In genomic region chr12:40016648-40017460, GRCm38 (mm10) we compare ENCODE assay signal across 8 mouse cellular contexts. TPM values are rescaled to one million over a fixed set of nuclear protein-coding genes. Genes with fewer than 3 reads are reported as not detected.
A peak's percentile ranks its signal among the peaks of the same experiment; 100 is the strongest.
DNase-seq lines count a peak whose midpoint lies in the region; ATAC-seq and TF ChIP-seq lines count a peak whose summit lies in the region.

No protein-coding gene starts in this region.

- H3K9ac ChIP-seq in embryonic facial prominence, embryonic 12.5 days, result peak overlapping the region; percentile 36; the same call in 1 of the 2 replicates
- H3K9ac ChIP-seq in intestine, postnatal 0 days (ENCODE audit: low read depth, low read length), result peak overlapping the region; percentile 43
- peak overlapping the region; percentile 46 for H3K9ac ChIP-seq in liver, embryonic 16.5 days (ENCODE audit: low read depth, low read length)

- no peaks in the 10 kb centered on the region for H3K27me3 ChIP-seq in embryonic facial prominence, embryonic 12.5 days
- H3K27me3 ChIP-seq in intestine, postnatal 0 days (replicated peaks; ENCODE audit: control insufficient read depth, insufficient read depth, low read length), result no peaks in the 10 kb centered on the region
- no peaks in the 10 kb centered on the region for H3K27me3 ChIP-seq in liver, embryonic 16.5 days (ENCODE audit: control insufficient read depth, insufficient read depth, low read depth, low read length)

- H3K4me3 ChIP-seq in embryonic facial prominence, embryonic 12.5 days, result peak overlapping the region; percentile 23
- peak overlapping the region; percentile 26 for H3K4me3 ChIP-seq in intestine, postnatal 0 days (ENCODE audit: low read depth, low read length)
- H3K4me3 ChIP-seq in liver, embryonic 16.5 days (ENCODE audit: low read depth, low read length), result peak overlapping the region; percentile 29

- TF ChIP-seq CTCF in intestine, postnatal 0 days (IDR thresholded peaks at IDR 0.05; ENCODE audit: low read depth), result no peak

- peaks cover 4% of the 10 kb centered on the region; the same call in 1 of the 2 replicates for H3K4me1 ChIP-seq in embryonic facial prominence, embryonic 12.5 days
- no peaks in the 10 kb centered on the region for H3K4me1 ChIP-seq in intestine, postnatal 0 days (replicated peaks; ENCODE audit: control insufficient read depth, insufficient read depth, low read length)
- H3K4me1 ChIP-seq in liver, embryonic 16.5 days (ENCODE audit: control insufficient read depth, low read depth, low read length), result peaks cover 12% of the 10 kb centered on the region

- no peaks in the 10 kb centered on the region for H3K36me3 ChIP-seq in embryonic facial prominence, embryonic 12.5 days
- H3K36me3 ChIP-seq in intestine, postnatal 0 days (ENCODE audit: control insufficient read depth, insufficient read depth), result no peaks in the 10 kb centered on the region
- H3K36me3 ChIP-seq in liver, embryonic 16.5 days (ENCODE audit: control insufficient read depth, insufficient read depth), result no peaks in the 10 kb centered on the region

- no peak overlapping the region for H3K27ac ChIP-seq in embryonic facial prominence, embryonic 12.5 days
- H3K27ac ChIP-seq in intestine, postnatal 0 days (ENCODE audit: low read depth, low read length), result peak overlapping the region; percentile 82
- peak overlapping the region; percentile 57 for H3K27ac ChIP-seq in liver, embryonic 16.5 days (ENCODE audit: low read length)

- no peak for ATAC-seq in embryonic facial prominence, embryonic 12.5 days (ENCODE audit: insufficient number of reproducible peaks, insufficient read depth, low FRiP score, low TSS enrichment)
- ATAC-seq in intestine, postnatal 0 days, result peak; percentile 98
- ATAC-seq in liver, embryonic 16.5 days (ENCODE audit: low read depth), result peak; percentile 87

- peak overlapping the region; percentile 49 for H3K4me2 ChIP-seq in embryonic facial prominence, embryonic 12.5 days (replicated peaks)
- H3K4me2 ChIP-seq in intestine, postnatal 0 days (replicated peaks; ENCODE audit: low read depth), result peak overlapping the region; percentile 61
- peak overlapping the region; percentile 48 for H3K4me2 ChIP-seq in liver, embryonic 16.5 days (ENCODE audit: low read depth, low read length)

- 35% methylated on average over 19 of the region's 19 CpGs for WGBS in embryonic facial prominence, embryonic 12.5 days
- WGBS in intestine, postnatal 0 days, result 4% methylated on average over 19 of the region's 19 CpGs
- 8% methylated on average over 19 of the region's 19 CpGs for WGBS in liver, embryonic 16.5 days (ENCODE audit: insufficient replicate concordance)

- peak; percentile 15 to 19 for DNase-seq in left cerebral cortex, postnatal 14 days (ENCODE audit: low spot score in 2 of 2)
- DNase-seq in left cerebral cortex, adult 9 months (ENCODE audit: low spot score in 2 of 2), result no peak
- peak; percentile 86 to 94 for DNase-seq in heart, adult 18-20 months
- peak; percentile 34 for DNase-seq in neural tube, embryonic 10.5 days (ENCODE audit: extremely low spot score, low spot score)
- DNase-seq in testis, postnatal 14 days (ENCODE audit: low spot score), result peak; percentile 55

- intact Hi-C loops in left cerebral cortex, postnatal 14 days (cut with DNase I), result loop anchor here (5.0 kb wide), 1 partner anchor 170 kb away; no protein-coding TSS in a partner anchor

- H3K9me3 ChIP-seq in embryonic facial prominence, embryonic 12.5 days, result no peaks in the 10 kb centered on the region
- no peaks in the 10 kb centered on the region for H3K9me3 ChIP-seq in intestine, postnatal 0 days (ENCODE audit: control insufficient read depth)
- no peaks in the 10 kb centered on the region for H3K9me3 ChIP-seq in liver, embryonic 16.5 days (replicated peaks; ENCODE audit: control insufficient read depth, low read length)

RNA-seq across cellular contexts. Expression of gene Arl4a, which starts 21.0 kb away (rescaled TPM):
- total RNA-seq in left cerebral cortex, postnatal 14 days (2021), result 10 to 100 TPM; 51.7 to 57.5 TPM
- 40.0 and 40.2 TPM in 2 replicates for polyA plus RNA-seq in embryonic facial prominence, embryonic 12.5 days (2016; fragmentation: Nextera tagmentation; extraction: Ambion mirVana)
- 10 to 100 TPM; 22.6 to 31.0 TPM for total RNA-seq in heart, adult 18-20 months (2021)
- polyA plus RNA-seq in intestine, postnatal 0 days (2015; fragmentation: Nextera tagmentation; extraction: Ambion mirVana), result 113 and 115 TPM in 2 replicates
- polyA plus RNA-seq in liver, embryonic 16.5 days (2015; fragmentation: Nextera tagmentation; extraction: Ambion mirVana), result 92.3 and 93.3 TPM in 2 replicates

Comparison
In these comparisons a context has a peak if more than half of its experiments do, and no peak if none do; other contexts are left out.
1. DNase-seq: peak in left cerebral cortex, postnatal 14 days (2 of 2), heart, adult 18-20 months (2 of 2), neural tube, embryonic 10.5 days (single experiment) and testis, postnatal 14 days (single experiment); none in left cerebral cortex, adult 9 months (0 of 2).
2. Peak in every context shown above with its lines, with median percentiles within 50 percentile points of each other: H3K4me2 ChIP-seq, H3K4me3 ChIP-seq and H3K9ac ChIP-seq.